Mouse (Mus musculus) ES-Bruce4 (cell line): ENCODE measurements around the gene Nfyc.

Source experiments
- CTCF ChIP-seq: IDR thresholded peaks from one replicate; pipeline ENCODE4 v1.8.1; 2011; ENCODE audit warnings: low read depth, low read length
- POLR2A ChIP-seq: IDR thresholded peaks from one replicate; pipeline ENCODE4 v1.8.1; 2011; ENCODE audit warnings: low read length; ENCODE audit not compliant: insufficient read depth

DNA sequence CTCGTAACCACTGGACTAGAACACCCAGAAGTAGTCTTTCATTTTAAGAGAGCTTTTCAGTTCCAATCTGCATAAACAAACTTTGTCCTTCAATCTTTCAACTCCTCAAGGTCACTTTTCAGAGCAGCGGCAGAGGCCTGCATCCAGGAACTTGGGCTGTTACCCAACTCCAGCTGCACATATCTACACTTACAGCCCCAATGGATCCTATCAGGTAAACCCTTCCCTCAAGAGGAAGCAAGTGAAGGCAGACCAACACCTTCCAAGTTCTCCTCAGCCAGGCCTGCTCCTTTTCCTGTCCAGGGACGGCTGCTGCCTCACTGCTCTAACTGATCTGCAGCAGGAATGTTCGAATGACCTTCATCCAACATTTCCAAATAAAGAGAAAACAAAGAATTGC is 17.2 kb downstream of the Nfyc start:
- TF ChIP-seq POLR2A = no peak
- no peak for TF ChIP-seq CTCF
